Mouse (Mus musculus): ENCODE results near the gene Tcp11l1.

GRCm38 (mm10) chr2:104704355-104704754 is 7.6 kb downstream of the Tcp11l1 start:
- TF ChIP-seq CTCF (IDR thresholded peaks at IDR 0.05; ENCODE audit: borderline replicate concordance, insufficient read depth, low read depth, low read length): no peak
- TF ChIP-seq POLR2A (IDR thresholded peaks at IDR 0.05; ENCODE audit: borderline replicate concordance, insufficient read depth, low read length): no peak
